Mouse (Mus musculus) 3T3-L1 (cell line): Measurements from ENCODE around the gene Pkdcc.

ENCODE experiments used
- DNase-seq: peaks from one replicate; pipeline ENCODE4 v3.0.0-alpha.2; 2015; ENCODE audit warnings: low read depth, low spot score

Pkdcc gene

DNA sequence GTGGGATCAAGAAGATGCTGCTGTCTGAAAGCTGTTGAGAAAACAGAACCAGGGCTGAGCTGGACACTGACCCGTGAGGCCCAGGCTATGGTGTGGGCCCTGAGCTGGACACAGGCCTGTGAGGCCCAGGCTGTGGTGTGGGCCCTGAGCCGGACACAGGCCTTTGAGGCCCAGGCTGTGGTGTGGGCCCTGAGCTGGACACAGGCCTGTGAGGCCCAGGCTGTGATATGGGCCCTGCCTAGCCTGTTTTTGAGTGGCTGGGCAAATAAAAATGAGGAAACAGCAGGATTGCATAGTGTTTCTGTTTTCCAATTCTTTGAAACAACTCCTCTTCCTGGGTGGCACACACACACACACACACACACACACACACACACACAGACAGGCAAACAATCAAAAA is 2.7 kb upstream of the Pkdcc start:
- no peak for DNase-seq

DNA sequence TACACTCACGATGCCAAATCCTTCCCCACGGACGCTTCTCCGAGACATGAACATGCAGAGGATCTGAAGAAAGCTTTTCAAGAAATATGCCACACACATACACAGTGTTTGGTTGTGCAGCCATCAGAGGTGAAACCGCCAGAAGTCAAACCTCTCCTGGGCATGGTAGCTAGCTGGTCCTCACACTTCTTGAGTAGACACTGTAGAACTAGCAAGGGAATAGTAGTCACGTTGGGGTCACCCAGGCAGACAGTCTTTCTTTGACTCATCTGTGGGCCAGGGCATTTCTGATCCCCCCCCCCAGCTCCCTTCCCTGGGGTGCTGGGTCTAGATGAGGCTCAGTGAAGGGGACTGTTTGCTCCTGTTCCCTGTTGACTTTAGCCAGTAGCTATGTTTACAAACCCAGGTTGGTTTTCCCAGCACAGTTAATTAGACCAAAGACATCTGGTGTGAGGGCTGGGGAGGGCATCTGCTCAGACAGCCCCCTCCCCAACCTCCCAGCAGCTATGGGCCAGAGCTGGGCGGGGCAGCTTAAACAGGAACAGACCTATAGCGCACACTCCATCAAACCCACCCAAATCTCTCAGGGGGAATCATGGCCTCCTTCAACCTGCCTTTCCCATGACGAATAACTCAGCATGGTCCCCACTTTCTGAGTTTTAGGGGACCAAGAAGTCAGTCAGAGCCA is 1.7 kb upstream of the Pkdcc start:
- DNase-seq, result no peak

DNA sequence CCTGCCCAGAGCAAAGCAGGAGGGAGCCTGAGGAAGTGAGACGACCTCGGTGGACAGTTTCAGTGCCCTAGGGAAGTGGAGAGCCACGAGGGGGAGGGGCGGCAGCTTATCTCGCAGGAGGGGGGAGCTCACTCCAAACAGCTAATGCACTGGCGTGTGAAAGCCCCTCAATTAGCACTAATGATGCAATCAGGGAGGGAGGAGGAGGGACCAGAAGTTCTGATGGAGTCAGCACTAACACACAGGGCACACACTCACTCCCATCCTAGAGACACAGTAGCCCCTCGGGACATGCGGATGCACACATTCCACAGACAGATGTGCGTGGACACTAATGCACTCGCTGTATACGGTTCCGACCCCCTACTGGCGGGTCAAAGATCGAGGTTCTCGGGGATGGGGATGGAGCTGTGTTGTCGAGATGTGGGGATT is 915 bp upstream of the Pkdcc start:
- peak; percentile 34 for DNase-seq

DNA sequence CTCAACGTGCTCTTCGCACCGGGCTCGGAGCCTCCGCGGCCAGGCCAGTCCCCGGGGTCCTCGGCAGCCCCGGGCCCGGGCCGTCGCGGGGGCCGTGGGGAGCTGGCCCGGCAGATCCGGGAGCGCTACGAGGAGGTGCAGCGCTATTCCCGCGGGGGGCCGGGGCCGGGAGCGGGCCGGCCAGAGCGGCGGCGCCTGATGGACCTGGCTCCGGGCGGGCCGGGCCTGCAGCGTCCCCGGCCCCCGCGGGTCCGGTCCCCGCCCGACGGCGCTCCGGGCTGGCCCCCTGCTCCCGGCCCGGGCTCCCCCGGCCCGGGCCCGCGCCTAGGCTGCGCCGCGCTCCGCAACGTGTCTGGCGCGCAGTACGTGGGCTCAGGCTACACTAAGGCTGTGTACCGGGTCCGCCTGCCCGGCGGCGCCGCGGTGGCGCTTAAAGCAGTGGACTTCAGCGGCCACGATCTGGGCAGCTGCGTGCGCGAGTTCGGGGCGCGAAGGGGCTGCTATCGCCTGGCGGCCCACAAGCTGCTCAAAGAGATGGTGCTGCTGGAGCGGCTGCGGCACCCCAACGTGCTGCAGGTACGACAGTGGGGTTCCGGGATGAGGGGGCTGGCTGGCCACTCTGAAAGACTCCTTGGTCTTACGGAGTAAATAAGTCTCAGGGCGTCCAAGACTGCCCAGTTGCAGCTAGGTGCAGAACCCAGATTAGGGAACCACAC is 595 bp downstream of the Pkdcc start:
- DNase-seq, result peak; percentile 34

DNA sequence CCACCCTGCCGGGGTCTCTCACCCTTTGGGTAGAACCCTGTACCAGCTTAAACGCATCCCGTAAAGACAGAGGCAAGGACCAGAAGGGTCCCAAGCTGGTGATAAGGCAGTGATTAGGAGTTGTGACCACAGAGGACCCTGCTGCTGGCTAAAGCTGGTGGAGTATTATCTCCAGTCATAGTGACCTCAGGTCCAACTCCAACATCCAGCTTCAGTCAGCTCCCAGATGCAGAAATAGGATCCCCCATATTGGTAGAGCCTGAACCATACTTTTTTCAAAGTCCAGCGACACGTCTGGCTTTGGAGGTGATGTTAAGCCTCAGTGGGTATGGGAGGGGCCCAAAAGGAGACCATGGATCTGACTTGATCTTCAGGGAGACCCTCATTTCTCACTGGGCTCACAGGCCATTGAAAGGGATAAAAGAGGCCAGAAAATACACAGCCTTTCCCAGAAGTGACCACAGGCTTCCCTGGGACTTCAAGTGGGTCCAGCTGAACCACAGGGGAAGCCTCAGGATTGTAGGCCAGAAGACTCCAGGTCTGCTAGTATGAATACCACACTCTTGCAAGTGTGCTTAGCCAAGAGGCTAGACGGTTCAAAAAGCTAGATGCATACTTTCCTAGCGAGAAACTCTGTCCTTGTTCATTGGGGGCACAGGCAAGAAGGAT is 1.3 kb downstream of the Pkdcc start:
- peak; percentile 29 for DNase-seq

DNA sequence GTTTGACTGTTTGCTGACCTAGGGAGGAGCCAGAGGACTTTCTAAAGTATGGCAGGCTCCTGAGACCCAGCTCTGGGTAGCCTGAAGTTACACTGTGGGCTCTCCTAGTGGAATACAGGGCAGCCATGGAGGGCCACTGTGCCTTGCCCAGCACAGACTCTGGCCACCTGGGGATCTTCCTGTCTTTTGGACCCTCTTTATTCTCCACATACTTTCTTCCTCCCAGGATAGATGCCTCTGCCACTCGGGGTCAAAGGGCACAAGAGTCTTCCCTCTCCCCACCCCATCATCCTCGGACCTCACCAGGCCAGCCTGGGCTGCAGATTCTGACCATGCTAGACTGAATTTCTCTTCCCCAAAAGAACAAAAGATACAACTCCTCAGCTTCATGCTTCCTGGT is 3.1 kb downstream of the Pkdcc start:
- DNase-seq, result no peak

DNA sequence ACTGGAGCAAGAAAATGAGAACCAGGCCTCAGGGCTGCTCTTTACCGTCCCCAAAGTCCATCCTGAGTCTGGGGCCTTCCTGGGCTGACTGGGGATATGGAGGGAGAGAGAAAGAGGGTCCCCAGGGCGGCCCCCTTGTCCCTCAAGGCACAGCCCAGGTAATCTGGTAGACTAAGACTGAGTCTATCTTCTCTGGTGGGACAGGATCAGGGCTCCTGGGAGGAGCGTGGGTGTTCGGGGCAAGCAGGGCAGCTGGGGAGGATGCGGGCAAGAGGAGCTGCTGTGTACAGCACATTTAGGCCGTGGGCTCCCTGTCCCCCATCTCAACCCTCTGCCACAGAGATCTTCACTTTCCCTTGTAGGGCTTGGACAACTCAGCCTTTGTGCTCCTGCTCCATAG is 3.6 kb downstream of the Pkdcc start:
- DNase-seq, result no peak

DNA sequence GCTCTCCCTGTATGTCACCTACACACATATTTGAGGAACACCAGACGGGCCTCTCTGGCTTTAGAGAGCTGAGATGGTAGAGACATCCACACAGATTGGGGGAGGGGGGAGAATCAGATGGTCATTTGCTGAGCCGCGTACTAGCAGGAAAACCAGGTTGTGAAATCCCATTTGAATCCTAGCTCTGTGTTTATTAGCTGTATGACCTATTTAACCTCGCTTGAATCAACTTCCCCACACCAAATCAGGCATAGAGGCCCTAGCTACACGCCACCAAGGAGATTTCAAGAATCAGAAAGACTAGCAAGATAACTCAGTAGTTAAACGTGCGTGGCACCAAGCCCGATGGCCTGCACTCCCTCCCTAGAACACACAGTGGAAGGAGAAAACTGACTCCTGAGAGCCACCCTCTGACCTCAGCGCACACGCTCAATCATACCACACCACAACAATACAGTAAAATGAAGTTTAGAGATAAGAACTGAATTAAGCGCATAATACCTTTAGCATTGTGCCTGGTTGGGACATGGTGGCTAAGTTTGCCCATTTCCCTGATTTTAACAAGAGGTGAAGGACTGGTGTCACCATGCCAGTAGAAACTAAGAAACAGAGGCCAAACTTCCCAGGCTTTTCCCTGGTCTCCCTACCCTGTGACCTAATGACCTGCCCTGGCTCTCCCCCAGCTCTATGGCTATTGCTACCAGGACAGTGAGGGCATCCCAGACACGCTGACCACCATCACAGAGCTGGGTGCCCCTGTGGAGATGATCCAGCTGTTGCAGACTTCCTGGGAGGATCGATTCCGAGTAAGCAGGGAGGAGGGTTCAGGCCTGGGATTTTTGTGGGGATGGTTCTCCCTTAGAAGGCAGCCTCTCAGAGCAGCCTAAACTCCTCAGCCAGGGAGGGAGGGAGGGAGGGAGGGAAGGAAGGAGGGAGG is 4.5 kb downstream of the Pkdcc start:
- no peak for DNase-seq

DNA sequence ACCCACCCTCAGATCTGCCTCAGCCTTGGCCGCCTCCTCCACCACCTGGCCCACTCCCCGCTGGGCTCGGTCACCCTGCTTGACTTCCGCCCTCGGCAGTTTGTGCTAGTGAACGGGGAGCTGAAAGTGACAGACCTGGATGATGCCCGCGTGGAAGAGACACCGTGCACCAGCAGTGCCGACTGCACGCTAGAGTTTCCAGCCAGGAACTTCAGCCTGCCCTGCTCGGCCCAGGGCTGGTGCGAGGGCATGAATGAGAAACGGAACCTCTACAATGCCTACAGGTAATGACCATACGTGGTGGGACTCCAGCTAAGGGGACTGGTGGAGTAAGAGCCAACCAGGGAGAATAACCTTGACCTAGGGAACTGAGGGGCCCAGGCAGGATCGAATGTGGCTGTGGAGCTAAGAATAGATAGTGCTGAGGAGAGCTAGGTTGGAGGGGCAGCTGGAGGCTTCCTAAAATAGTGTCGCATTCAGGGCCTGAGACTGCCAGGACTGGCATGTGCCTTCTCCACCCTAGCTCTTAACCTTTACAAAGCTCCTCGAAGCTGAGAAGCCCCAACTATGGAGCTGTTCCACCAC is 6.0 kb downstream of the Pkdcc start:
- no peak for DNase-seq

DNA sequence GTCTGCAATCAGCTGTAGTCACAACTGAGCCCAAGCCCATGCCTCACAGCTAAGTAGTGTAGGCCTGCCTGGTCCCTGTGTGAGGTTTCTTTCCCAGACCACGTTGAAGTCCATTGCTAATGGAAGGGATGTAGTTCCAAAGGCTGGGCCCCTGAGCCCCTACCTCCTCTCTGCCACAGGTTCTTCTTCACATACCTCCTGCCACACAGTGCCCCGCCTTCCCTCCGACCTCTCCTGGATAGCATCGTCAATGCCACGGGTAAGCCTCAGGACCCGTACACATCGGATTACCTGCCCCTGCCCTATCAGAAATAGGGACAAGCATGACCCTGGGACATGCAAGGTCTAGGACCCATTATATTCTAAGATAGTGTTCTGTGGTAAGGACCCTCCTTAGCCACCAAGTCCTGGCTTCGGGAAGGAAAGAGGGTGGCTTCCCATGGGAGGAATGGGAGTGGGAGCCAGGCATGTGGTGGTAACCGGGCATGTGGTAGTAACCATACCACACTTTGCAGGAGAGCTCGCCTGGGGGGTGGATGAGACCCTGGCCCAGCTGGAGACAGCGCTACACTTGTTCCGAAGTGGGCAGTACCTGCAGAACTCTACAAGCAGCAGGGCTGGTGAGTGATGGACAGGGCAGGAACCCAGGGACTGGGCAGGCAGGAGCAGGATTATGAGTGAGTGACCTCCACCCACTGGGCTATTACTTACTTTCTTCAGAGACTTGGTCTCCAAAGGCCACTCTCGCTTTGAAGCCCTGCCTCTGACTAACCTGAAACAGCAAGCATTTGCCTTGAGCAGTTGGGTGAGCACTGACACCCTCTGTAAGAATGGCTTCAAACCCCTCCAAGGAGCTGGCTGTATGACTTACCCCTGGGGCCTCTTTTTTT is 6.8 kb downstream of the Pkdcc start:
- no peak for DNase-seq

DNA sequence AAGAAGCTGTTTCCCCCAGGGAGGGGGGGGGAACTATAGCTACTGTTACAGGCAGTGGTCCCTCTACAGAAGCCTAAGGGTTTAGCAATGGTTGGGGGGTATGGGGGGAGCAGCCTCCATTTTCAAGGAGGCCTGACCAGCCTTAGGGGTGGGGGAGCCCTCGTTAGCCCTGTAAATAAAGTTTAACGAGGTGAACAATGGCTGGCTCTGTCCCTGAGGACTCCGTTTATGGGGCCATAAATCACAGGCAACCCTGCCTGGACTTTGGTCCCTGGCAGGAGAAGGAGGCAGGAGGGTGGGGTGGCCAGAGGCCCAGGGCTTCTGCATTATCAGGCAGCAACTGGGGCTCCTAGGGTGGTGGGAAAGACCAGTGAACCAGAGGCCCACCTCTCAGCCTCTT is 7.6 kb downstream of the Pkdcc start:
- DNase-seq, result no peak

DNA sequence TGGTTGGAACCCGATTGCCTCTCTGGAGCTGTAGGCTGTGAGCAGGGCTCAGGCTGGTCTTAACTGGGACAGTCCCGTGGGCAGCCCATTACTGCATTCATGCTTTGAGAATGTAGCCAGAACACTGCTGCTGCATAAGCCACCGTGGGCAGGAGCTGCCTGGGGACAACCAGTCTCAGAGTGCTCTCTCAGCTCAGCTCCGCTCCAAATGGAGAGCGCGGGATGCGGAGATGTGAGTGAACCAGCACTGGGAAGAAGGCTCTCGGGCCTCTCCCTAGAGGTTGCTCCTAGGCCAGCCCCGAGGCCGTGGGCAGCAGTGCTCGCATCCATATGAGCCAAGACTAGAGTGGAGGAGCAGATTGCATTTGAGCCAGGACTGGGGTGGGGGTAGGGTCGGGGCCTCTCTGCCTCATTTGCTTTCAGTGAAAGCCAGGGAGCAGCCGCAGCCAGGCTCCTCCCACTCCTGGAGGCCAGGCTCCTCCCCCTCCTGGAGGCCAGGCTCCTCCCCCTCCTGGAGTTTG is 9.4 kb downstream of the Pkdcc start:
- no peak for DNase-seq

DNA sequence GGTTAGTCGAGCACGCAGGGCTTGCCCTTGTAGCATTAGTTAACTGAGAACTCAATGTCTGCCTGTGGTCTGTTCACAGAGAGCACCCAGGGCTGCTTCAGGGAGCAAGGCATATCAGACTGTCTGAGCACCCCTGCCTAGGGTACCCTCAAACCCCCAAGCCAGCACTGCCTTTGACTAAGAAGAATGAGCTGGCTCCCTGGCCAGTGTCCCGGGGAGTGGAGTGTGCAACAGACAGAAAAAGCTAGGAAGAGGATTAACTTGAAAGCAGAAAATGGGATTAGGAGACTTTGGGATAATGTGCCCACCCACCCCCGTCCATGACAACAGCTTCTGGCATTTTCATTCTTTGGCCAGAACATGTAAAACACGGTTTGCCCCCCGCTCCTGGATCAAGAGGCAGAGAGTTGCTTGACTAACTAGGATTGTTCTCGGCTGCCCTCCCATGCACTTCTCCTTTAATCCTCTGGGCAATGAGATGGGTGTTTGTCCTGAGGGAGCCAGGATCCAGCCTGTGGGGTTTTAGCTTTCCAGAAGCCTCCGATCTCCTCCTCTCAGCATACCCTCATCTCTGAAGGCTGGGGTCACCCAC is 11.4 kb downstream of the Pkdcc start:
- no peak for DNase-seq

DNA sequence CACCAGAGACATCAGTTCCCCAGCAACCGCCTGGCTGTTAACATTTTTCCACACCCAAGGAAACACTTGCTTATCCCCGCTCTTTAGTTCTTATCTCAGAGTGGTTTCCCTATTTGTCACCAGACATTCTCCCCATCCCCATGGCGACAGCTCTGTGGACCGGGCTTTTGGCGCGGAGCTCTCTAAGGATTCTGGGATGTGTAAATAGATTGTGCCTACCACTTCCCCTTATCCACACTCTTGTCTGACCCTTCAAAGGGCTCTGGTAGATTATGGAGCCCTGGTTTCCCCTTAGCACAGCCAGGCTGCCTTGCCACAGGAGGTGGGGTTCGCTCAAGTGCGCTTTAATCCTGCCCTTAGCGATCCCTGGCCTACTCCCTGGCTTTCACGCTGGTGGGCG is 16.3 kb downstream of the Pkdcc start:
- no peak for DNase-seq

DNA sequence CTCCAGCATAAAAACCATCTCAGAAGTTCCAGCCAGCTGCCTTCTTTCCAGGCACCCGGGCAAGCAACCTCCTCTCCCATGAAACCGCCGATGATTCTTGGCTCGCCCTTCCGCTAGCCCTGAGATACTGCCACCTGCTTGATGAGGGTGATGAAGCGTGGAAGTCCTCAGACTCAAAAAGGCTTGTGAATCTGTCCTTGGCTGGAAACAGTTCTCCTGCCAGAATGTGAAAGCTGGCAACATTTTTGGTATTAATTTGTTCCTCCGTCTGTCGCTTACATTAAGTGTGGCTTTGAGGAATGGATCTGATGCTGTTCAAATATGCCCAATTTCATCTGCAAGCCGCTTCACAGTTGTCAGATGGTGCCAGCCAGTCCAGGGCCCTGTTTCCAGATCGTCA is 20.1 kb downstream of the Pkdcc start:
- no peak for DNase-seq

DNA sequence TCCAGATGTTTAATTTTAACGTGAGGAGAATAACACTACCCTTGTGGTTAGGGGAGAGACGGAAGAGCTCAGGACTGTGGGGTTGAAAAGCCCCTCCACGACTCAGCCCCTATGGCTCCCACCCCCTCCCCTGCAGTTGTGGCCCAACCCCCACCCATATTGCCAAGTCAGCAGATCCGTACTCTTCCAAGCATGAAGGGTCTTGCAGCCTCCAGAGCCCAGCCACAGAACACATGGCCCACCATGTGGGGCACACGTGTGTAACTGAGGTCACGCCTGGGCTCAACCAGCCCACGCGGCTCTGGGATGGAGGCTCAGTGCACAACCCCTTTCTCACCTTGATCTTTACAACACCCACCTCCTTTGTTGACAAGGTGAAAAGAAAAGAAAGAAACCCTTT is 21.1 kb downstream of the Pkdcc start:
- DNase-seq, result no peak

DNA sequence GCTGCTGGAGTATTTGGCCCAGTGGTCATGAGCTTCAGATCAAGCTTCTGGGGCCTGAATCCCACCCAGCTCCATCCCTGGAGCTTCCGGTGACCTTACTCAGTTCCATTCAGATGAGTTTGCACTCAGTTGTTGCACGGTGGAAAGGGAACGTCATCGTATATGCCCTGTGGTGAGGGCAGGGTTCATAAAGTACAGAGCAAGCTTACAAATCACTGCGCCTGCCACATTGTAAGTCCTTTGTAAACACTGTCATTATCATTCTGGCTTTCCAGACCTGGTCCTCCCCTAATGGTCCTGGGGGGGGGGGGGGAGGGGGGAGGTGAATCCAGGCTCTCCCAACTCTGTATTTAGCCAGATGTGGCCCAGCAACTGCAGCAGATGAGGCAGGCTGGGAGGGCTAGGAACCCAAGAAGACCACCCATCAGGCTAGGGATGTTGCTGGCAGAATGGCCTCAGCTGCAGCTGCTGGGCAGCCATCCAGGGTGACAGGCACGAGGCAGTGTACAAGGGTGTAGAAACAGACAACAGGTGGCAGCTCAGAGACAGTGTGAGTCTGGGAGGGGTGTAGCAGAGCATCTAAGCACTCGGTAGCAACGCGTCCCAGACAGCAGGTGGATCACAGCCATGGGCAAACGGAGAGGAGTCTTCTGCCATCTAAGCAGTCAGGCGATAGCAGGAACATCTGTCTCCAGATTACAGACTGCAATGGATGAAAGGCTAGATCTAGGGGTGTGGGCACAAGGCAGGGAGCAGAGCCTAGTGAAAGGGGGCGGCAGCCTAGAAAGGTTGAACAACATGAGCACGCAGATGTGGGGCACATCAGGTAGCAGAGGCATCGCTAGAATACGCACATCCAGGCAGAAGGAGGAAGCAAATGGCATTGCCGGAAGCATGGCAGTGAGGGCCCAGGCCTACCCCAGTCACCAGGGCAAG is 23.3 kb downstream of the Pkdcc start:
- no peak for DNase-seq

DNA sequence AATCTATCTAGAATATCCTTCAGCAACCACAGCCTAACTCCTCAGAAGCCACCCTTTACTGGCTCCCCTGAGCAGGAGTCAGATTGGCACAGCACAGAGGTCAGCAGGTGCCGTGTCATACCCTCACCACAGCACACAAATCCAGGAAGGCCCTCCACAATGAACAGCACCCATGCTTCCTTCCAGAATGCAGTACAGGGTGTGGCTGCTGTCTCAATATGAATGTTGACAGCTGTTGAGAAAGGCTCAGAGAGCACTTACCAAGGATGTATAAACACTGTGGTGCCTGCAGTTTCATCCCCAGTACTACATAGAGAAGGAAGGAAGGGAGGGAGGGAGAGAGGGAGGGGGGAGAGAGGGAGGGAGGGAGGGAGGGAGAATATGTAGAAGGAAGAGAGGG is 29.4 kb downstream of the Pkdcc start:
- no peak for DNase-seq

DNA sequence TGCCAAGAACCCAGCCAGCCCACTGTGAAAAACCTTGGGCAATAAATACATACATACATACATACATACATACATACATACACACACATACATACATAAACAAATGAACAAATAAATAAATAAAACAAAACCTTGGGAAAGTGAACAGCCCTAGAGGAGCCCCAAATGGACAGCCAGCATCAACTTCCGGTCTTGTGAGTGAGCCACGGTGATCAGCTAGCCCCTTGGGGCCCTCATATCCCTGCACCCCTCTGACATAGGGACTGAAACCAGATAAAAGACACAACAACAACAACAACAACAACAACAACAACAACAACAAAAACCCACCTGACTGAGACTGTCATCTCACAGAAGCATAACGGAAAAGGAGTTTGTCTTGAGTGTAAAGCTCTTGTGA is 30.4 kb downstream of the Pkdcc start:
- DNase-seq, result no peak
